Mouse (Mus musculus): ENCODE measurements around the gene Ube2q2. TPM values are rescaled to one million over a fixed set of nuclear protein-coding genes. Genes with fewer than 3 reads are reported as not detected.
"Not testable (repeated sequence)": the region's sequence is repeated elsewhere in the genome, so short reads cannot be mapped to it uniquely, and the experiment has no call there.

Ube2q2 gene
- polyA plus RNA-seq, 1 experiment from 2014 or later: 34.5 TPM

GRCm38 (mm10) chr9:55245057-55245750, 96.5 kb downstream of the Ube2q2 start:
- H3K27ac ChIP-seq; H3K27me3 ChIP-seq; ATAC-seq (ENCODE audit: insufficient number of reproducible peaks, low FRiP score, low TSS enrichment, low read depth); H3K4me2 ChIP-seq; H3K36me3 ChIP-seq; H3K4me1 ChIP-seq; H3K9ac ChIP-seq; H3K4me3 ChIP-seq; H3K9me3 ChIP-seq: not testable (repeated sequence)
- 90% methylated on average over 1 of the region's 1 CpGs for WGBS

- Histone ChIP-seq H3K27ac (no peak overlapping the region), H3K9me3 (no peaks in the 10 kb centered on the region), H3K9ac (no peak overlapping the region), H3K4me2 (no peak overlapping the region), H3K4me1 (no peaks in the 10 kb centered on the region), H3K27me3 (no peaks in the 10 kb centered on the region), H3K4me3 (no peak overlapping the region), H3K36me3 (no peaks in the 10 kb centered on the region)
- no peak for ATAC-seq (ENCODE audit: insufficient number of reproducible peaks, low FRiP score, low TSS enrichment, low read depth)
- 63% methylated on average over 8 of the region's 8 CpGs for WGBS
These were observed 97.8 kb downstream of the Ube2q2 start for GRCm38 (mm10) chr9:55246440-55246839.

DNA sequence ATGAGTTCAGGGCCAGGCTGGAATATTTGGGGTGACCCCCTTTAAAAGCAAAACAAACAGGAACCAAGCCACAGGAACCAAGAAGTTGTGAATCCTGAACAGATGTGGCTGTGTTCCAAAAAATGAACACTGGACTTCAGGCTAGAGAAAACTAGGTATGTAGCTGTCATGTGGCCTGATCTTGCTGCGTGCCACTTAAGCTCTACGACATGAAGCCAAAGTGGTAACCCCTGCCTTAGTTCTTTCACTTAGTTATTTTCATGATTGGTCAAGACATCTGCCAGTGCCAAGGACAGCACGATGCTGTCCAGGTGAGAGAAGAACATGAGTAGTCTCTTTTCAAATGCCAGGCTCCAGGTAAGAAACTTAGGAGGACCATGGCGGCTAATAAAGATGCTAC, 98.3 kb downstream of the Ube2q2 start:
- no peak overlapping the region for H3K4me3 ChIP-seq
- H3K4me1 ChIP-seq: no peaks in the 10 kb centered on the region
- no peaks in the 10 kb centered on the region for H3K9me3 ChIP-seq
- WGBS: 89% methylated on average over 4 of the region's 4 CpGs
- no peak for ATAC-seq (ENCODE audit: insufficient number of reproducible peaks, low FRiP score, low TSS enrichment, low read depth)
- no peaks in the 10 kb centered on the region for H3K36me3 ChIP-seq
- no peaks in the 10 kb centered on the region for H3K27me3 ChIP-seq
- H3K9ac ChIP-seq: no peak overlapping the region
- no peak overlapping the region for H3K4me2 ChIP-seq
- no peak overlapping the region for H3K27ac ChIP-seq

GRCm38 (mm10) chr9:55248465-55248864, 99.8 kb downstream of the Ube2q2 start:
- no peaks in the 10 kb centered on the region for H3K4me1 ChIP-seq
- WGBS: 77% methylated on average over 4 of the region's 4 CpGs
- H3K4me3 ChIP-seq: no peak overlapping the region
- ATAC-seq (ENCODE audit: insufficient number of reproducible peaks, low FRiP score, low TSS enrichment, low read depth): no peak
- no peak overlapping the region for H3K9ac ChIP-seq
- no peaks in the 10 kb centered on the region for H3K27me3 ChIP-seq
- no peaks in the 10 kb centered on the region for H3K36me3 ChIP-seq
- H3K9me3 ChIP-seq: no peaks in the 10 kb centered on the region
- no peak overlapping the region for H3K27ac ChIP-seq
- no peak overlapping the region for H3K4me2 ChIP-seq

GRCm38 (mm10) chr9:55250595-55251247, 102.1 kb downstream of the Ube2q2 start:
- H3K4me2 ChIP-seq: no peak overlapping the region
- no peak overlapping the region for H3K9ac ChIP-seq
- H3K36me3 ChIP-seq: no peaks in the 10 kb centered on the region
- H3K4me1 ChIP-seq: no peaks in the 10 kb centered on the region
- no peak for ATAC-seq (ENCODE audit: insufficient number of reproducible peaks, low FRiP score, low TSS enrichment, low read depth)
- no peaks in the 10 kb centered on the region for H3K27me3 ChIP-seq
- H3K27ac ChIP-seq: no peak overlapping the region
- WGBS: 80% methylated on average over 6 of the region's 6 CpGs
- H3K4me3 ChIP-seq: no peak overlapping the region
- no peaks in the 10 kb centered on the region for H3K9me3 ChIP-seq

DNA sequence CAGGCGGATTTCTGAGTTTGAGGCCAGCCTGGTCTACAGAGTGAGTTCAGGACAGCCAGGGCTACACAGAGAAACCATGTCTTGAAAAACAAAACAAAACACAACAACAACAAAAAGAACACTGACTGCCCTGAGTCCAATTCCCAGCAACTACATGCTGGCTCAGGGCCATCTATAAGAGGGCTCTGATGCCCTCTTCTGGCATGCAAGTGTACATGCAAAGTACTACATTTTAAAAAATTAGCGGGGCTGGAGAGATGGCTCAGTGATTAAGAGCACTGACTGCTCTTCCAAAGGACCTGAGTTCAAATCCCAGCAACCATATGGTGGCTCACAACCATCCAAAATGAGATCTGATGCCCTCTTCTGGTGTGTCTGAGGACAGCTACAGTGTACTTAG, 103.4 kb downstream of the Ube2q2 start:
- 68% methylated on average over 2 of the region's 2 CpGs for WGBS
- not testable (repeated sequence) for H3K36me3 ChIP-seq; H3K4me3 ChIP-seq; H3K4me1 ChIP-seq; H3K9ac ChIP-seq; ATAC-seq (ENCODE audit: insufficient number of reproducible peaks, low FRiP score, low TSS enrichment, low read depth); H3K27ac ChIP-seq; H3K27me3 ChIP-seq; H3K9me3 ChIP-seq; H3K4me2 ChIP-seq

DNA sequence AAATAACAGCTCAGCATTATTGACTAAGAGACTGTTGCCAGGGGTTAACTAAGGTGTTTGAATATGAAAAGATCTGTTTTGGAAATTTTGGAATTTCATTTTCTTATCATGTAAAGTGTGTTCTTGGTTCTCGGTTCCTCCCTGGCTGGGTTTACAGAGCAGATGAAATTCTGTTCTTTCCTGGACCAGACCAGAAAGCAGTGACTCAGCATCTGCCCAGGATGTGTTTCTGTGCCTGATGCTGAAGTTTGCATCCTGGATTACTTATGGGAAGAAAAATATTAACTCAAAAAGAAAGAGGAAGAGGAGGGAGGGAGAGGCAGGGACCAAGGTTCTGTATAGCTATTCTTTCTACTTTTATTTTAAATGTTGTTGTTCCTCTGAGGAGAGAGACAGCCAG, 105.2 kb downstream of the Ube2q2 start:
- no peaks in the 10 kb centered on the region for H3K27me3 ChIP-seq
- 58% methylated on average over 1 of the region's 1 CpGs for WGBS
- no peaks in the 10 kb centered on the region for H3K9me3 ChIP-seq
- no peak for ATAC-seq (ENCODE audit: insufficient number of reproducible peaks, low FRiP score, low TSS enrichment, low read depth)
- no peak overlapping the region for H3K4me2 ChIP-seq
- H3K27ac ChIP-seq: no peak overlapping the region
- no peak overlapping the region for H3K9ac ChIP-seq
- H3K4me1 ChIP-seq: no peaks in the 10 kb centered on the region
- H3K4me3 ChIP-seq: no peak overlapping the region
- H3K36me3 ChIP-seq: no peaks in the 10 kb centered on the region

DNA sequence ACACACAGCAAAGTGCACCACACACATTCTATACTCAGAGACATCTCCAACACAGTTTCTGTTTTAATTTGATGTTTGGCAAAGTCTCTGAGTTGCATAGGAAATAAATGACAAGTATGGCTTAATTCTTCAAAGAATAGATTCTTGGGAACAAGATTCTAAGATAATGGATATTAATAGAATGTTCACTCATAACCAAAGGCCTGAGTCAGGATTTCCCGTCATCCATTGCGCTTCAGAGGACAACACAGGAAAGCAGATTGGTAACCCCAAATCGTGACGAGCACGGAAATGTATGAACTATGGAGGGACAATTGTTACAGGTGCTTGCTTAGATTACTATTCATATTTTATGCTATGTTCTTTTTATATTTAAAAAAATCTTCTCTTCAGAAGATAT, 106.4 kb downstream of the Ube2q2 start:
- Histone ChIP-seq H3K4me1 (no peaks in the 10 kb centered on the region), H3K9me3 (no peaks in the 10 kb centered on the region), H3K36me3 (no peaks in the 10 kb centered on the region), H3K9ac (no peak overlapping the region), H3K4me2 (no peak overlapping the region), H3K27ac (no peak overlapping the region), H3K4me3 (no peak overlapping the region), H3K27me3 (no peaks in the 10 kb centered on the region)
- 93% methylated on average over 5 of the region's 5 CpGs for WGBS
- no peak for ATAC-seq (ENCODE audit: insufficient number of reproducible peaks, low FRiP score, low TSS enrichment, low read depth)

DNA sequence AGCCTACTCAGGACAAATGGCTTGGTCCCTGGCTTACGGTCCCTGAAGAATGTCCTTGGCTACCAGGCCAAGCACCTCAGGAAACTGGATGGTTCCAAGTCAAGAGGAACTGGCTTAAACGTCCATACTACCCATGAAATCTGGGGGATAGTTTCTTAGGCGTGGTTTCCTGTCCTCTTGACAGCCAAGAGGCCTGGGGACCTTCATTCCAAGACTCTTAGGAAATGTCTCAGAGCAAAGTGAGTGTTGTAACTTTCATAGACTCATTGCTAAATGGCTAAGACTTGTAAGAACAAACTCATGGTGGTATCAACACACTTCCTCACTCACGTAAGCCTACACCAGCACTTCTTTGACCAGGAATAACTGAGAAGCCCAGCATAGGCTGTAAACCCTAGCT, 107.0 kb downstream of the Ube2q2 start:
- H3K27ac ChIP-seq: no peak overlapping the region

DNA sequence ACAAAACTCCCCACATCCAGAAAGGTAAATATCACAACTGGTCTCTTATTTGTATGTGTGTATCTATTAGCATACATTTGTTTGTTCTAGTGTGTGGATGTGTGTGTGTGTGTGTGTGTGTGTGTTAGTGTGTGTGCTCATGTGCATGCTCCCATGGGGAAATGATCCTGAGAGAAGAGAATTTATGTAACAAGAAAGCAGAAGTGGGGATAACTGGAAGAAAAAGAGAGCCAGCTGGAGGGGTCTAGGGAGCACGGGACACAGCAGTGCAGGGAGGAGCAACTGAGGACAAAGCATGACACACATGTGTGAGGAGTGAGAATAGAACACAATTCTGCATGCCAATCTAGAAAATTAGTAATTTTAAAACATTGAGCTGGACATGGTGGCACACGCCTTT, 108.5 kb downstream of the Ube2q2 start:
- H3K27ac ChIP-seq: no peak overlapping the region
- ATAC-seq (ENCODE audit: insufficient number of reproducible peaks, low FRiP score, low TSS enrichment, low read depth): no peak
- no peaks in the 10 kb centered on the region for H3K9me3 ChIP-seq
- WGBS: 89% methylated on average over 2 of the region's 2 CpGs
- H3K4me1 ChIP-seq: no peaks in the 10 kb centered on the region
- no peak overlapping the region for H3K9ac ChIP-seq
- H3K4me3 ChIP-seq: no peak overlapping the region
- H3K4me2 ChIP-seq: no peak overlapping the region
- H3K27me3 ChIP-seq: no peaks in the 10 kb centered on the region
- H3K36me3 ChIP-seq: no peaks in the 10 kb centered on the region

More for the DNA sequence above, 107.0 kb downstream of the Ube2q2 start:
- 57% methylated on average over 4 of the region's 4 CpGs for WGBS
- Histone ChIP-seq H3K36me3 (no peaks in the 10 kb centered on the region), H3K4me3 (no peak overlapping the region), H3K9ac (no peak overlapping the region), H3K4me1 (no peaks in the 10 kb centered on the region), H3K9me3 (no peaks in the 10 kb centered on the region), H3K27me3 (no peaks in the 10 kb centered on the region), H3K4me2 (no peak overlapping the region)
- no peak for ATAC-seq (ENCODE audit: insufficient number of reproducible peaks, low FRiP score, low TSS enrichment, low read depth)

All from limb, embryonic 15.5 days (tissue).